In the genomic region with DNA sequence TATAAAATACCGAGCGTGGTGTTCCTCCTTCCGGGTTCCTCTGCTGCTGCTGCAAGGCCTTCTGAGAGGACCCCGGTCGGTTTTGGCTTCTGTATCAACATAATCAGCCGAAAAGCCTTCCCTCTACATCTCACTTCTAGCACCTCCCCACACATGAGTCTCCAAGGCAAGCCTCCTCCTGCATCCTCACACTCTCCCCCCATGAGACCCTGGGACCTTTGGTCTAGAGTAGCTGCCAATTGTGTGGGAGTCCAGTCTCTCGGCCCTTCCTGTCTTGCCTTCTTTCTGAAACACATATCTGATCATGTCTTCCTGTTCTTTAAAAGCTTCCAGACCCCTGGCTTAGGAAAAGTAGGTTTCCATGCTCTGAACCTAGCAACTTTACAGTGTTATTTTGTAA, we compare ENCODE assay signal across 13 mouse cellular contexts.
DNase-seq lines count a peak whose midpoint lies in the region; ATAC-seq and TF ChIP-seq lines count a peak whose summit lies in the region.
"Had no signal": no experiment of that assay in that cellular context is flagged by ENCODE, and none has a peak within 500 bp of the region (broad histone marks: within the 10 kb centered on the region; RNA-seq: fewer than 3 reads in every experiment).

No protein-coding gene starts in this region.

- no peak overlapping the region for H3K4me3 ChIP-seq in kidney, postnatal 0 days (replicated peaks; ENCODE audit: low read depth, low read length)
- H3K4me3 ChIP-seq in brown adipose tissue, adult 24 weeks (ENCODE audit: insufficient read depth, low read depth, low read length): peak overlapping the region; percentile 8
- H3K4me3 ChIP-seq in cerebellum, adult 2 months (replicated peaks; ENCODE audit: insufficient read depth, low read depth, low read length): no peak overlapping the region
- H3K4me3 ChIP-seq: hindbrain, embryonic 15.5 days; limb, embryonic 12.5 days; neural tube, embryonic 12.5 days had no signal

- ATAC-seq in CD4-positive, CD25-positive, alpha-beta regulatory T cell, adult 4 months: no peak
- no peak for ATAC-seq in kidney, postnatal 0 days (replicated peaks; ENCODE audit: low FRiP score, low read depth)
- ATAC-seq in megakaryocyte, adult 5-6 weeks (ENCODE audit: poor library complexity, severe bottlenecking): no peak

- TF ChIP-seq CTCF in kidney, postnatal 0 days (IDR thresholded peaks at IDR 0.05; ENCODE audit: low read depth): no peak
- no peak for TF ChIP-seq CTCF in cerebellum, adult 2 months (IDR thresholded peaks at IDR 0.05; ENCODE audit: borderline replicate concordance, insufficient read depth, low read depth, low read length)

- peak overlapping the region; percentile 63 for H3K27ac ChIP-seq in kidney, postnatal 0 days
- H3K27ac ChIP-seq in brown adipose tissue, adult 24 weeks (replicated peaks; ENCODE audit: low read depth, low read length): peak overlapping the region; percentile 58
- no peak overlapping the region for H3K27ac ChIP-seq in cerebellum, adult 2 months (ENCODE audit: insufficient read depth, low read length)
- H3K27ac ChIP-seq: hindbrain, embryonic 15.5 days; limb, embryonic 12.5 days; neural tube, embryonic 12.5 days had no signal

- H3K9ac ChIP-seq in kidney, postnatal 0 days (ENCODE audit: low read depth, low read length): peak overlapping the region; percentile 40; the same call in 1 of the 2 replicates
- H3K9ac ChIP-seq: hindbrain, embryonic 15.5 days; limb, embryonic 12.5 days; neural tube, embryonic 12.5 days had no signal

- no peaks in the 10 kb centered on the region for H3K27me3 ChIP-seq in kidney, postnatal 0 days (ENCODE audit: insufficient read depth, low read length)
- no peaks in the 10 kb centered on the region for H3K27me3 ChIP-seq in cerebellum, adult 2 months (ENCODE audit: control insufficient read depth, insufficient read depth, low read length)
- H3K27me3 ChIP-seq: hindbrain, embryonic 15.5 days; limb, embryonic 12.5 days; neural tube, embryonic 12.5 days had no signal

- peaks cover 7% of the 10 kb centered on the region; the same call in 1 of the 2 replicates for H3K4me1 ChIP-seq in kidney, postnatal 0 days (replicated peaks; ENCODE audit: insufficient read depth, low read length)
- H3K4me1 ChIP-seq in brown adipose tissue, adult 24 weeks (ENCODE audit: control insufficient read depth, insufficient read depth, insufficient read length, low read length): peaks cover 9% of the 10 kb centered on the region; the same call in 1 of the 2 replicates
- H3K4me1 ChIP-seq in cerebellum, adult 2 months (ENCODE audit: control insufficient read depth, insufficient read depth, low read length): peaks cover 20% of the 10 kb centered on the region

- no peak for TF ChIP-seq POLR2A in cerebellum, adult 2 months (IDR thresholded peaks at IDR 0.05; ENCODE audit: borderline replicate concordance, insufficient read depth, low read length)

- peak overlapping the region; percentile 25; the same call in 1 of the 2 replicates for H3K4me2 ChIP-seq in kidney, postnatal 0 days (ENCODE audit: low read length)
- H3K4me2 ChIP-seq: hindbrain, embryonic 15.5 days; limb, embryonic 12.5 days; neural tube, embryonic 12.5 days had no signal

- DNase-seq in CD4-positive, CD25-positive, alpha-beta regulatory T cell, adult 2 months (ENCODE audit: low read depth, low spot score): peak; percentile 10
- DNase-seq in kidney, postnatal 0 days (ENCODE audit: low spot score): peak; percentile 72
- DNase-seq in kidney, adult 11 months: no peak
- DNase-seq in heart, postnatal 10 days: peak; percentile 55 to 63
- no peak for DNase-seq in cerebellum, adult 2 months
- DNase-seq: cerebellum, postnatal 14 days; layer of hippocampus, adult 9-11 months had no signal

- intact Hi-C loops in heart, postnatal 10 days (cut with DNase I): no loop called here

- no peaks in the 10 kb centered on the region for H3K9me3 ChIP-seq in kidney, postnatal 0 days (replicated peaks; ENCODE audit: low read length)
- H3K9me3 ChIP-seq: hindbrain, embryonic 15.5 days; limb, embryonic 12.5 days; neural tube, embryonic 12.5 days had no signal

- H3K36me3 ChIP-seq in kidney, postnatal 0 days (ENCODE audit: insufficient read depth, low read length): 0 out of 2 replicates have a peak, but pooled peaks cover 12% of the 10 kb centered on the region

- 53% methylated on average over 7 of the region's 7 CpGs for WGBS in kidney, postnatal 0 days
- 74% methylated on average over 7 of the region's 7 CpGs for WGBS in cerebellum, adult 2 months

Comparison
In these comparisons a context has a peak if more than half of its experiments do, and no peak if none do; other contexts are left out.
1. DNase-seq: peak in CD4-positive, CD25-positive, alpha-beta regulatory T cell, adult 2 months (single experiment), kidney, postnatal 0 days (single experiment) and heart, postnatal 10 days (2 of 2); none in kidney, adult 11 months (single experiment) and cerebellum, adult 2 months (0 of 2).